Mouse (Mus musculus) lung, adult 2 months (tissue): ENCODE measurements around the gene Nudt4.

Source experiments
- CTCF ChIP-seq: fragments of 200-500 bp; IDR thresholded peaks from 2 replicates; pipeline ENCODE4 v1.5.1; 2011; ENCODE audit warnings: mild to moderate bottlenecking, low read length, control low read depth; ENCODE audit not compliant: insufficient read depth
- POLR2A ChIP-seq: fragments of 200-500 bp; IDR thresholded peaks from 2 replicates; pipeline ENCODE4 v1.6.1; 2011; ENCODE audit warnings: low read depth, mild to moderate bottlenecking, control low read depth, low read length, borderline replicate concordance; ENCODE audit errors: extremely low read depth

- no peak for TF ChIP-seq CTCF
- no peak for TF ChIP-seq POLR2A
Measured at GRCm38 (mm10) chr10:95568016-95568415, 4.1 kb upstream of the Nudt4 start.
